Comparison of ENCODE assay signal across 8 mouse cellular contexts in the genomic region with DNA sequence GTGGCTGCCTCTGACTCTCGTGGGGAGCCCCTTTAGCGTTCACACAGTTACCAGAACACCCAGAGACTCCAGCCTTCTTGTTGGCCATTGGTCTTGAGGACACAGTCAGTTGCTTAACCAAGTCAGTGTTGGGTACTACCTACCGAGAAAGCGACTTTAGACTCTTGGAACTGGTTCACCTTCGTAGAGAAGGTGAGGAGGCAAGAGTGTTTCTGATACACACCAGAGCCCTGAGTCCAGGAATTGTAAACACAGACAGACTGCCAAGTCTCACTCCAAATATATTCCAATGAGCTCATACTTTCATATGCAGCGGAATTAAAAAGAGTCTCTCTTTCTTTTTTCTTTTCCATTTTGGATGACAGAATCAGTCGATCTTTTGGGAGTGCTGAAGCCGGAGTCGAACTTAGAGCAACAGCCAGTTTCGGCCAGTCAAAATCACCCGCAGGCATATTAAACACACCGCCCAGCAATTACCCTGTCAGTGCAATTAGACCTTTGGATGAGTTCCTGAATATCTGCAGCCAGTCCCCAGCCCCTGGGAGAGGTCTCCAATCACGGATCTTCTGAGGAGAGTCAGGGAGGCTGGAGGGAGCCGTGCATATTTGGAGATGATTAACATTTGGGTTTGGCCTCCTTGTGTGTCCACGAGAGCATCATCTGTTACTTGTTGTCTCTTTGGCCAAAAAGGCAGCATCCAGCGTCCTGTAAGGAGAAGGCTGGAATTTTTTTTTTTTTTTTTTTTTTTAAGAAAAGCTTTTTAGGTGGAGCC. TPM values are rescaled to one million over a fixed set of nuclear protein-coding genes. Genes with fewer than 3 reads are reported as not detected.
DNase-seq lines count a peak whose midpoint lies in the region; ATAC-seq and TF ChIP-seq lines count a peak whose summit lies in the region.

No protein-coding gene starts in this region.

- 78% methylated on average over 16 of the region's 16 CpGs for WGBS in heart, embryonic 10.5 days
- 41% methylated on average over 16 of the region's 16 CpGs for WGBS in limb, embryonic 12.5 days

- no peak for TF ChIP-seq POLR2A in brain, embryonic 14.5 days (IDR thresholded peaks at IDR 0.05; ENCODE audit: borderline replicate concordance, extremely low read depth, insufficient read depth, insufficient read length, poor library complexity, severe bottlenecking)

- DNase-seq in brain, embryonic 14.5 days (ENCODE audit: low read depth) = peak; percentile 69
- DNase-seq in embryo, embryonic 9.5 days (ENCODE audit: extremely low spot score) = peak; percentile 57
- no peak for DNase-seq in heart, embryonic 10.5 days (ENCODE audit: low spot score)
- DNase-seq in thymus, postnatal 4 days = no peak
- DNase-seq in frontal cortex, postnatal 25 days (ENCODE audit: low spot score in 2 of 2) = no peak
- DNase-seq in right cerebral cortex, adult 18-20 months = no peak
- DNase-seq in ovary, adult 18-20 months (ENCODE audit: low spot score) = no peak

- peaks cover 38% of the 10 kb centered on the region for H3K4me1 ChIP-seq in heart, embryonic 10.5 days
- H3K4me1 ChIP-seq in limb, embryonic 12.5 days (replicated peaks) = peaks cover 57% of the 10 kb centered on the region

- TF ChIP-seq CTCF in brain, embryonic 14.5 days (IDR thresholded peaks at IDR 0.05; ENCODE audit: borderline replicate concordance, extremely low read depth, insufficient read depth, insufficient read length) = no peak

- no peaks in the 10 kb centered on the region for H3K9me3 ChIP-seq in heart, embryonic 10.5 days
- no peaks in the 10 kb centered on the region for H3K9me3 ChIP-seq in limb, embryonic 12.5 days

- no peak for ATAC-seq in limb, embryonic 12.5 days (ENCODE audit: insufficient number of reproducible peaks, insufficient read depth, low FRiP score, low TSS enrichment, low read depth)

- no peak overlapping the region for H3K9ac ChIP-seq in limb, embryonic 12.5 days (replicated peaks)

- H3K27ac ChIP-seq in heart, embryonic 10.5 days = peak overlapping the region; percentile 80; the same call in 1 of the 2 replicates
- peak overlapping the region; percentile 92 for H3K27ac ChIP-seq in limb, embryonic 12.5 days

- H3K36me3 ChIP-seq in heart, embryonic 10.5 days = no peaks in the 10 kb centered on the region
- H3K36me3 ChIP-seq in limb, embryonic 12.5 days = no peaks in the 10 kb centered on the region

- H3K4me3 ChIP-seq in heart, embryonic 10.5 days = no peak overlapping the region
- no peak overlapping the region for H3K4me3 ChIP-seq in limb, embryonic 12.5 days (replicated peaks)

- H3K4me2 ChIP-seq in limb, embryonic 12.5 days = no peak overlapping the region

- H3K27me3 ChIP-seq in heart, embryonic 10.5 days (ENCODE audit: insufficient read depth, poor library complexity, severe bottlenecking) = no peaks in the 10 kb centered on the region
- 0 out of 2 replicates have a peak, but pooled peaks cover 3% of the 10 kb centered on the region for H3K27me3 ChIP-seq in limb, embryonic 12.5 days

RNA-seq across cellular contexts. Expression of gene Angptl1, which starts 57.9 kb away (rescaled TPM):
- polyA plus RNA-seq in brain, embryonic 14.5 days (2012; rRNA removed) = 1.6 and 1.9 TPM in 2 replicates
- polyA plus RNA-seq in heart, embryonic 10.5 days (2016; fragmentation: Nextera tagmentation; extraction: Ambion mirVana) = 0.79 and 1.9 TPM in 2 replicates
- polyA plus RNA-seq in limb, embryonic 12.5 days (2016; fragmentation: Nextera tagmentation; extraction: Ambion mirVana) = 12.8 and 14.0 TPM in 2 replicates

Comparison
In these comparisons a context has a peak if more than half of its experiments do, and no peak if none do; other contexts are left out.
1. DNase-seq: peak in brain, embryonic 14.5 days (single experiment) and embryo, embryonic 9.5 days (single experiment); none in heart, embryonic 10.5 days (single experiment), thymus, postnatal 4 days (single experiment), frontal cortex, postnatal 25 days (0 of 2), right cerebral cortex, adult 18-20 months (single experiment) and ovary, adult 18-20 months (single experiment).